Mouse (Mus musculus): ENCODE measurements around the gene Tspan13.

Tspan13 gene

GRCm38 (mm10) chr12:36042348-36042778, at the start of gene Tspan13:
Tspan13 (minus strand) TSS chr12:36042500.
- DNase-seq (ENCODE audit: low read depth, low spot score): peak; percentile 80

- no peak for DNase-seq (ENCODE audit: low read depth, low spot score)
Measured at GRCm38 (mm10) chr12:36091964-36092363, 49.7 kb upstream of the Tspan13 start.

DNA sequence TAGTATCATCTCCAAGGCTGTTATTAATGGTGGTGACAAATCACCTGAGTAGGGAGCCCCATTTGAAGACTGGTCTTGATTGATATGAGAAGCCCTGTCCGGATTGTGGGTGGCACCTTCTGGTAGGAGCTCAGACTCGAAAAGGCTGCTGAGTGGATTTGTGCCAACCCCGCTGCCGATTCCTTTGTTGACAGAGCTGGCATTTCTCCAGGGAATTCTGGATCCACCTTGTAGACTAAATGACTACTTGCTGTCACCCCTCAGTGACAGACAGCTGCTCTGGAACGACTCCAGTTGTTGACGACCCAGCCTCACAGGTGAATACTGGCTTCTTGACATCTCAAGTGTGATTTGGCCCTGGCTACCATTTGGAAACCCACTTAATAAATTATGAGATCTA, 46.9 kb upstream of the Tspan13 start:
- DNase-seq (ENCODE audit: low read depth, low spot score): no peak

DNA sequence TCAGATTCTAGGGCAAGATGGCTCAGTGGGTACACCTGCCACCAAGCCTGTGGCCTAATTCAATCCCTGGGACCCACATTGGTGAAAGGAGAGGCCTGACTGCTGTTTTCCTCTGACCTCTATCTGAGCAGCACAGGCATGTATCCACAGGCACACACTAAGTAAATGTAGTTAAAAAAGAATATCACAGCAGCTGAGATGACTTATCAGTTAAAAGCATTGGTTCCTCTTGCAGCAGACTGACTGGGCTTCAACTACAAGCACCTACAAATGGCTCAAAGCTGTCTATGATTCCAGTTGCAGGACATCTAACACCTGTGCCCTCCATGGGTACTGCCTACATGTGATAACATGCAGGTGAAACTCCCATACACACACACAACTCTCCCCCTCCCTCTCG, 46.5 kb upstream of the Tspan13 start:
- DNase-seq (ENCODE audit: low read depth, low spot score): no peak

GRCm38 (mm10) chr12:36085380-36085779, 43.1 kb upstream of the Tspan13 start:
- no peak for DNase-seq (ENCODE audit: low read depth, low spot score)

GRCm38 (mm10) chr12:36078101-36078899, 36.0 kb upstream of the Tspan13 start:
- no peak for DNase-seq (ENCODE audit: low read depth, low spot score)

- no peak for DNase-seq (ENCODE audit: low read depth, low spot score)
Measured at GRCm38 (mm10) chr12:36072860-36073259, 30.6 kb upstream of the Tspan13 start.

DNA sequence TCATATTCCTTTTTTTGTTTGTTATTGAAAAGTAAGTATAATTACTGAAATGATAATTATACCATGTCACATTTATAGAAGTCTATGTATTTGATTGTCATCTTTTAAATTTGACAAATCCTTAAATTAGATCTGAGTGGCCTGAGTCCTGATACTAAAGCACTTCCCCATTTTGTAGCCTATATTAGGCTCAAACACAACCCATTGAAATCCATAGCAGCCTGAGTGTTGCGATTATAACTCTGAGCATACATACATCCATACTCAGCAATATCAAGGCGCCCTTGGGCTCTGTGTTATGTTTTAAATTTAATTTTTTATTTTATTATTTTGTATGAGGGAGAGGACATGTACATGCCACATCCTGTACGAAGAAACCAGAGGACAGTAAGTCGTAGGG, 27.9 kb upstream of the Tspan13 start:
- no peak for DNase-seq (ENCODE audit: low read depth, low spot score)

DNA sequence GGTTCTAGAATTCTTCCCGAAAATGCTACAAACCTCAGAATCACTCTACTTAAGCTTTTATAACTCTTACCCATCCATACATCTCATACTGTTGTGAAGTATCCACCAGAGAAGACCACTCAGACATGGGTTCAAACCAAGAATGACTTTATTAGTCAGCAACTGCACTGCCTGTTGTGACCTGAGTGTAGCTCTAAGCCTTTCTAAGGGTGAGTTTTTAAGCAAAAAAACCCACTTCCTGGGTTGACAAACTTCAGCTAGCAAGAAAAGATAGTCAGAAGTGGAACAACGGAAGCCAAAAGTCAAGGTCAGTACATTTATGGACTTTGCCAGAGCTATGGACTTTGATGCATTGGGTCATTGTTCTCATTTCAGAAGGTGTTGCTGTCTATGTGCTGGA, 25.2 kb upstream of the Tspan13 start:
- no peak for DNase-seq (ENCODE audit: low read depth, low spot score)

GRCm38 (mm10) chr12:36065911-36066310, 23.6 kb upstream of the Tspan13 start:
- DNase-seq (ENCODE audit: low read depth, low spot score): no peak

DNA sequence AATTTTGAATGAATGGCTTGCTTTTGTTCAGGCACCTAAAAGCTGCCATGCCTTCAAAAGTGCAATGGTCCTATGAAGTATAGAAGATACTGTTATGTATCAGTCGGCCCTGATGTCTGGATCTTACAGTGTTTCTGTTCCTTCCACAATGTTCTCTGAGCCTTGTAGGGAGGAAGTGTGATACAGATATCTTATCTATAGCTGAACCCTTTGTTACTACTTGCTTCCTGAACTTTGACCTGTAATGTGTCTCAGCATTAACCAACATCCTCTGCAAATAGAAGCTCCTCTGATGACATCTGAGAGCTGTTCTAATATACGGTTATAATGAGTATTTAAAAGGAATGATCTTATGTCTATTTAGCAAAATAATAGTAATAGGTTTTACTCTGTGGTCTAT, 15.4 kb upstream of the Tspan13 start:
- DNase-seq (ENCODE audit: low read depth, low spot score): no peak

- no peak for DNase-seq (ENCODE audit: low read depth, low spot score)
Measured at GRCm38 (mm10) chr12:36050276-36050675, 8.0 kb upstream of the Tspan13 start.

DNA sequence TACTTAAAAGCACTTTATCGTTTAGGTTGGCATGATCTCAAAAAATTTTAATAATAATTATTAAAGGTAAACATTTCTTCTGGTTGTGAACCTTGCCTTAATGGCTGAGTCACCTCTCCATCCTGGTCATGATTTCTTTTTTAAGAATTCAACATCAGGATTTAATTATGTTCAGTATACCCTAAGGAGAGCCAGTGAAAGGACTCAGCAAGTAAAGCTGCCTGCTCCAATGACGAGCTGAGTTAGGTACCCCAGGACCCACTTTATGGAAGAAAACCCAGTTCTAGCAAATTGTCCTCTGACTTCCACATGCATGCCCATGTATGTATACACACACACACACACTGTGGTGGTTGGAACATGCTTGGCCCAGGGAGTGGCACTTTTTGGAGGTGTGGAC, 5.3 kb upstream of the Tspan13 start:
- DNase-seq (ENCODE audit: low read depth, low spot score): no peak

DNA sequence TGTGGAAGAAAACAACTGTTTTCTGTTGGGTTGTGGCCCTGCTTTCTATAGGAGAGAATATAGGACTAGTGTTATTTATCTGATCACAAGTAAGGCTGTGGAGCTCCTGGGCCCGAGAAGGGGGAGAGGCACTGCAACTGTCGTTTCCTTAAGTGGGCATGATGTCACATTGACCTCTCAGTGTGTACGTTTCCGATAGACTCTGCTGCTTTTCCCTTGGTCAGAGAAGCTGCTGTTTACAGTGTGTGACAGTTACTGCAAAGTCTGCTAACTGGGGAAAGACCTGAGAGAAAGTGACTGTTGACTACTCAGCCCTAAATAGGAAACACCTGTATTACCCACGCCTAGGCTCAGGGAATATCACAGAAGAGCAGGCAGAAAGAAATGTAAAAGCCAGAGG, 3.9 kb upstream of the Tspan13 start:
- DNase-seq (ENCODE audit: low read depth, low spot score): no peak

GRCm38 (mm10) chr12:36044691-36045090, 2.4 kb upstream of the Tspan13 start:
- no peak for DNase-seq (ENCODE audit: low read depth, low spot score)

GRCm38 (mm10) chr12:36041703-36042347, 475 bp downstream of the Tspan13 start:
- DNase-seq (ENCODE audit: low read depth, low spot score): no peak

GRCm38 (mm10) chr12:36041281-36041589, 1.1 kb downstream of the Tspan13 start:
- DNase-seq (ENCODE audit: low read depth, low spot score): no peak

DNA sequence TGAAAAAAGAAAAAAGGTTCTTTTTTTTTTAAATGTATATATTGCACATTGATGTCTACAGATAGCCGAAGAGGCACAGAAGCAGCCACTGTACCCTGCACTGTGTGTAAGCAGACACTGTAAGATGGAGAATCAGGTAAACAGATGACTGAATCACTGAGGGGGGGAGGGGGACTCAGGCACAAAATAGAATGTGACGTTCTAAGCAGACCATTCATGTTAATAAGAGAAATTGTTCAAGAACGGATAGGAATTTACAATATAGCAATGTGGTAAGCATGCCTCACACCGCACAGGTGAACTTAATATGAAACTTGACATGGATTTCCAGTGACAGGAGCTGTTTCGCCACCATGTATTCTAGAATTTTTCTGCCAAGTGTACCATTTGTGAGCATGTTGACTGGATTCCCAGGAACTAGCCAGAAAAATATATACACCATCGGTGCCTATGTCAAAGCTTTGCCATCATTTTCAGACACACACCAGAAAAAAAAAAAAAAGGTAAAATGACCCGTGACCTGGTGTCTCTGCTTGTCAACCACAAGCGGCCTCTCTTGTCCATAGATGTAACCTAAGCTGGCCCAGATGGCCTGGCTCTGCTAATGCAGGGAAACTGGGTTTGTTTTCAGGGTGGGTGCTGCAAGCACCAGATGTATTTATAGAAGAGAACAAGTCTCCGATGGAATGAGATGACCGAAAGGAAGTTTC, 1.6 kb downstream of the Tspan13 start:
- DNase-seq (ENCODE audit: low read depth, low spot score): no peak

- no peak for DNase-seq (ENCODE audit: low read depth, low spot score)
Measured at GRCm38 (mm10) chr12:36039541-36040084, 2.7 kb downstream of the Tspan13 start.

GRCm38 (mm10) chr12:36036776-36037175, 5.5 kb downstream of the Tspan13 start:
- DNase-seq (ENCODE audit: low read depth, low spot score): no peak

DNA sequence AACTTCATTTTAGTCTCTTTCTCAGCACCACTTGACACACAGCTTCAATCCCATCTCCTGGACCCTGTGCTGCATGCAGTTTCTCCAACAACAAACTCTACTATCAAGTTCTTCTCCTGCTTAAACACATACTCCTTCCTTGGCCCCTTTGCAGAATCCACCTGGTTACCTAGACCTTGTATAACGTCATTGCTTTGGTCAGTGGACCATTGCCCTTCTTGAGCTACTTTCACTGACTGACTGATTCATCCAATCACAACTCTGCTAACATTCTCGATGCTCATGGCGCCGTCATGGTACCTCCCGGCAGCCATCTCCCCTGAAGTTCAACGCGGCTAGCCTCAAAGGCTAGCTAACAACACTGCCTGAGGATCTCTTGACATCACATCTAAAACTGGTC, 6.2 kb downstream of the Tspan13 start:
- DNase-seq (ENCODE audit: low read depth, low spot score): no peak

- no peak for DNase-seq (ENCODE audit: low read depth, low spot score)
Measured at GRCm38 (mm10) chr12:36035501-36035900, 6.8 kb downstream of the Tspan13 start.
